Mouse (Mus musculus) G1E (cell line): ENCODE measurements around the gene Stoml1. TPM values are rescaled to one million over a fixed set of nuclear protein-coding genes. Genes with fewer than 3 reads are reported as not detected.

Experiments used
- ATAC-seq: 2 replicates; pipeline ENCODE4 v1.8.0; 2016; ENCODE audit warnings: mild to moderate bottlenecking; ENCODE audit not compliant: insufficient number of reproducible peaks, poor library complexity, low FRiP score, severe bottlenecking; ENCODE audit errors: extremely low read depth
- DNase-seq: peaks from one replicate; pipeline ENCODE4 v3.0.0; 2012; ENCODE audit warnings: low spot score
- H3K27me3 ChIP-seq: 2 replicates; pipeline ENCODE4 v1.6.1; 2012; ENCODE audit warnings: mild to moderate bottlenecking, low read length, inconsistent platforms; ENCODE audit not compliant: insufficient read depth
- H3K36me3 ChIP-seq: replicated peaks from 2 replicates; pipeline ENCODE3; 2012; ENCODE audit warnings: mild to moderate bottlenecking, inconsistent platforms
- H3K4me1 ChIP-seq: 2 replicates; pipeline ENCODE4 v1.6.1; 2012; ENCODE audit warnings: low read depth, low read length, inconsistent platforms, mixed read lengths; ENCODE audit not compliant: insufficient read depth
- H3K4me3 ChIP-seq: 2 replicates; pipeline ENCODE4 v1.5.1; 2012; ENCODE audit warnings: low read depth, mild to moderate bottlenecking, inconsistent platforms, low read length, moderate library complexity, mixed read lengths
- H3K9me3 ChIP-seq: replicated peaks from 2 replicates; pipeline ENCODE4 v1.6.1; 2012; ENCODE audit warnings: inconsistent platforms
- CTCF ChIP-seq: IDR thresholded peaks from 2 replicates; pipeline ENCODE4 v1.5.1; 2012; ENCODE audit warnings: low read depth, low read length, inconsistent platforms, mixed read lengths
- GATA1 ChIP-seq: IDR thresholded peaks from 2 replicates; pipeline ENCODE4 v1.6.1; 2012; ENCODE audit warnings: borderline replicate concordance, low read length, inconsistent platforms, mixed read lengths
- GATA2 ChIP-seq: IDR thresholded peaks from 2 replicates; pipeline ENCODE4 v1.6.1; 2012; ENCODE audit warnings: low read depth, low read length, inconsistent platforms, borderline replicate concordance
- POLR2AphosphoS5 ChIP-seq: IDR thresholded peaks from 2 replicates; pipeline ENCODE4 v1.6.1; 2012; ENCODE audit warnings: low read depth, low read length, inconsistent platforms; ENCODE audit not compliant: insufficient replicate concordance
- TAL1 ChIP-seq: conservative IDR thresholded peaks from 2 replicates; pipeline ENCODE4 v1.6.1; 2012; ENCODE audit warnings: low read depth, low read length, inconsistent platforms, mixed read lengths
- polyA plus RNA-seq: library from polyadenylated mRNA; stranded (reverse); fragments of >175 nt; gene quantifications from 2 replicates; pipeline ENCODE4 v1.2.3, GENCODE M21; 2012
- total RNA-seq, 2 experiments: library from RNA; stranded (forward) in 1 of 2; stranded (reverse) in 1 of 2; fragments of 200-1000 nt in 1 of 2; fragments of >200 nt in 1 of 2; fragmentation: Nextera tagmentation in 1 of 2; gene quantifications; 2 replicates each; pipeline ENCODE4 v1.2.3; 2014 to 2017

Stoml1 gene
- total and polyA plus RNA-seq, 3 experiments, result 6.4 to 8.8 (median 7.4) TPM

- TF ChIP-seq TAL1 (no peak), GATA1 (no peak), POLR2AphosphoS5 (no peak), GATA2 (no peak), CTCF (no peak)
- Histone ChIP-seq H3K4me1 (peaks cover 50% of the 10 kb centered on the region), H3K27me3 (peaks cover 12% of the 10 kb centered on the region), H3K4me3 (peak overlapping the region; percentile 41; the same call in 1 of the 2 replicates), H3K36me3 (no peaks in the 10 kb centered on the region), H3K9me3 (no peaks in the 10 kb centered on the region)
- ATAC-seq (no peak), DNase-seq (peak; percentile 10)
Observed at GRCm38 (mm10) chr9:58279780-58280179, 26.8 kb downstream of the Stoml1 start.

- Histone ChIP-seq H3K4me1 (peaks cover 43% of the 10 kb centered on the region), H3K9me3 (no peaks in the 10 kb centered on the region), H3K27me3 (peaks cover 16% of the 10 kb centered on the region), H3K36me3 (no peaks in the 10 kb centered on the region), H3K4me3 (no peak overlapping the region)
- ATAC-seq, result no peak; the same call in 1 of the 2 replicates
- peak; percentile 66 for DNase-seq
- no peak for TF ChIP-seq GATA1
- peak; percentile 70 for TF ChIP-seq CTCF
Observed at GRCm38 (mm10) chr9:58280259-58281109, 27.5 kb downstream of the Stoml1 start.

GRCm38 (mm10) chr9:58281597-58281996 lies 28.6 kb downstream of the Stoml1 start:
- ATAC-seq (no peak), DNase-seq (peak; percentile 46)
- Histone ChIP-seq H3K4me3 (no peak overlapping the region), H3K4me1 (peaks cover 34% of the 10 kb centered on the region), H3K36me3 (no peaks in the 10 kb centered on the region), H3K9me3 (no peaks in the 10 kb centered on the region), H3K27me3 (peaks cover 24% of the 10 kb centered on the region)
- no peak for TF ChIP-seq POLR2AphosphoS5
- peak; percentile 57 for TF ChIP-seq CTCF

- Histone ChIP-seq H3K27me3 (peaks cover 42% of the 10 kb centered on the region), H3K4me1 (peaks cover 31% of the 10 kb centered on the region), H3K4me3 (no peak overlapping the region; the same call in 1 of the 2 replicates), H3K9me3 (no peaks in the 10 kb centered on the region), H3K36me3 (no peaks in the 10 kb centered on the region)
- ATAC-seq (no peak), DNase-seq (no peak)
- TF ChIP-seq POLR2AphosphoS5 (no peak), CTCF (no peak), GATA1 (no peak)
Observed at GRCm38 (mm10) chr9:58283431-58283830, 30.5 kb downstream of the Stoml1 start.

- H3K36me3 ChIP-seq, result no peaks in the 10 kb centered on the region
- ATAC-seq (no peak), DNase-seq (no peak)
- H3K27me3 ChIP-seq, result peaks cover 69% of the 10 kb centered on the region
- no peak overlapping the region for H3K4me3 ChIP-seq
- TF ChIP-seq CTCF (no peak), POLR2AphosphoS5 (no peak)
- no peaks in the 10 kb centered on the region for H3K9me3 ChIP-seq
- no peaks in the 10 kb centered on the region; the same call in 1 of the 2 replicates for H3K4me1 ChIP-seq
Observed at GRCm38 (mm10) chr9:58289090-58289489, 36.1 kb downstream of the Stoml1 start.

GRCm38 (mm10) chr9:58289901-58290300 lies 36.9 kb downstream of the Stoml1 start:
- TF ChIP-seq CTCF (no peak), GATA2 (no peak), POLR2AphosphoS5 (no peak), TAL1 (no peak), GATA1 (no peak)
- ATAC-seq, result no peak
- H3K27me3 ChIP-seq, result peaks cover 70% of the 10 kb centered on the region
- no peak for DNase-seq
- no peaks in the 10 kb centered on the region for H3K4me1 ChIP-seq
- H3K36me3 ChIP-seq, result no peaks in the 10 kb centered on the region
- no peaks in the 10 kb centered on the region for H3K9me3 ChIP-seq
- no peak overlapping the region for H3K4me3 ChIP-seq

GRCm38 (mm10) chr9:58294527-58294926 lies 41.6 kb downstream of the Stoml1 start:
- Histone ChIP-seq H3K4me3 (no peak overlapping the region), H3K4me1 (peaks cover 7% of the 10 kb centered on the region), H3K36me3 (no peaks in the 10 kb centered on the region), H3K9me3 (no peaks in the 10 kb centered on the region), H3K27me3 (peaks cover 60% of the 10 kb centered on the region)
- DNase-seq (no peak), ATAC-seq (no peak)
- TF ChIP-seq TAL1 (no peak), GATA1 (no peak), POLR2AphosphoS5 (no peak), CTCF (no peak), GATA2 (no peak)
